Mouse (Mus musculus): ENCODE results near the gene Prkab2.

The Prkab2 gene

DNA sequence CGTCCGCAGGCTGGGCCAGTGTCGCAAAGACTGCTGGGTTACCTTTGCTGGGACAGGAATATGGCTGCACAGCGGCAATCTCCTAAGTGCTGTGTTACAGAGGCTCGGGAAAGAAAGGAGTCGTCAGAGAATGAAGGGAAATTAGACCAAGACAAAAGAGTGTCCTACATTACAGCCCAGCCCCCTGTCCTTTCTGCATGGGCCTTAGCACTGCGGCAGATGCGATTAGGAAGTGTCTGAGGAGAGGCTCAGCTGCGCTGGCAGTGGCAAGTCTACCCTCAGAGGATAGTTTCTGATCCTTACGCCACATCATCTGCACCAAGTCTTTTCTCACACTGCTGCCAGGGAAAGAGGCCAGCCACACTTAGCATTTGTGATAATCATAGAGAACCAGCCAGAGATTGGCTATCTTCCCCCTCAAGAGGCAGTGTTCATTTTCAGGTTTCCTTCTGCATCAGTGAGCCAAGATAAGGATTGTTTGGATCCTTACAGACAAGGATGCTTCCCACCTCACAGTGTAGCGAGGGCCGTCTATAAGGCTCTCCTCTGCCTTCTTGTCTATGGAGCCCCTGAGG is 33.5 kb downstream of the Prkab2 start:
- no peak for DNase-seq (ENCODE audit: low spot score in 2 of 2)

DNA sequence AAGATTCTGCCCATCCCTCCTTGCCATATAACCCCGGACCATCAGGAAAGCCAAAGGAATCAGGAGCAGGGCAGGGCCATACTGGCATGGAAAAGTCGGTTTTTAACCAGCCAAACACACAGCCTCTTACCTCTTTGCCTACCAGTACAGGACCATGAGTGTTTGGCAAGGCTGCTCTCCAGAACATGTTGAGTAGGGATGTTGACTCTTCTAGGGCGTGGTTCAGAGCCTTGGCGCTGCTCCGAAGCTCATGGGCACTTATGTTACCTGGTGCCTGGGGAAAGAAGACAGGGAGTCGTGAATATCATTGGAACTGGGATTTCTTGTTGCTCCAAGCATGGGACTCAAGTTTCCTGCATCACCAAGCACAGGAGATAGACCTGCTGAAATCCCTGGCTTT is 35.8 kb downstream of the Prkab2 start:
- DNase-seq (ENCODE audit: low spot score in 2 of 2) = no peak

DNA sequence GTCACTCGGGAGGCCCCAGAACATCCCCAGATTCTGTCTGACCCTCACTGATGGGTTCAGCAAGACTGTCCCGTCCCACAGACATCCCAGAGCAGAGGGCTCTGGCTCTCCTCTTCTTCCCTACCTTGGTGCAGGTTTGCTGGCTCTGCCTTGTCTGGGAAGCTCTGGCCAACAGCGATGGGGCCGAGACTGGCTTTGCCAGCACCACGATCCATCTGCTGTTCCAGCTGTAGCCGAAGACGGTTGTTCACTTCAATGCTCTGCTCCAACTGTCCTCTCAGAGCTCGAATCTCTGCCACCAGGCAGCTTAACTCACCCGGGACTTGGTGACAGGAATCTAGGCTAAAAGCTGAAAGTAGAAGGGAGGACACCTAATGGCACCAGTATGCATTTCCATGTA is 38.9 kb downstream of the Prkab2 start:
- no peak for DNase-seq (ENCODE audit: low spot score in 2 of 2)

DNA sequence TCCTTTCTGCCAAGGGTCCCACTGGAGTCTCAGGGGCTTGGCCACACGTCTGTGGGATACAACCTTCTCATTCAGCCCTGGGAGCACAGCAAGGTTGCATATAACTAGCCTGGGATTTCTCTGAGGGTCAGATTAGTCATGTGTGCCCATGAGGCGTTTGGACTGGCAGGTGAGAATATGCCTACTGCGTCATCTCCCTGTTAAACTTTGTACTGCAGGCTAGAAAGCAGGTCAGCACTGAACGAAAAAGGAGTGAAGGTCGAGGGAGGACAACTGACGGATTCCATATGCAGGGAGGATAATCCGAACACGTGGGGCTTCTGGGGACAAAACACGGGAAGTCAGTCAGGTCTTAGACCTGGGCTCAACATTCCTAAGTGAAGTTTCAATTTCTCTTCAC is 39.3 kb downstream of the Prkab2 start:
- no peak for DNase-seq (ENCODE audit: low spot score in 2 of 2)

DNA sequence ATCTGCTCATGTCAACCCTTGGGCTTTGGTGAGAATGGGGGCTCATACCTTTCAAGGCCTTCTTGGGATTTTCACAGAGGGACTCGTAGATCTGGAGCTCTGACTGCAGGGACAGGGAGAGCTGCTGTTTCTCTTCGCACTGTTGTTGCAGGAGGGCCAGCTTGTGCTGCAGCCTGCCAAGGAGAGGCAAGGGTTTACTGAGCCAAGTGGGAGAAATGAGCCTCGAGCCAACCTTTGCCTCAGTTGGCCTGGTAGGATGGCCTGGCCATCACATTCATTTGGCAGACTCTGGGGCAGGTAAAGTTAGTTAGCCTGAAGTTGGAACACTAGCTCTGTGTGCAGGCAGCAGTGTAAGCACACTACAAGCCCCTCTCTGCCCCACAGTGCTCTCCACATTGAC is 41.1 kb downstream of the Prkab2 start:
- DNase-seq (ENCODE audit: low spot score in 2 of 2) = no peak

DNA sequence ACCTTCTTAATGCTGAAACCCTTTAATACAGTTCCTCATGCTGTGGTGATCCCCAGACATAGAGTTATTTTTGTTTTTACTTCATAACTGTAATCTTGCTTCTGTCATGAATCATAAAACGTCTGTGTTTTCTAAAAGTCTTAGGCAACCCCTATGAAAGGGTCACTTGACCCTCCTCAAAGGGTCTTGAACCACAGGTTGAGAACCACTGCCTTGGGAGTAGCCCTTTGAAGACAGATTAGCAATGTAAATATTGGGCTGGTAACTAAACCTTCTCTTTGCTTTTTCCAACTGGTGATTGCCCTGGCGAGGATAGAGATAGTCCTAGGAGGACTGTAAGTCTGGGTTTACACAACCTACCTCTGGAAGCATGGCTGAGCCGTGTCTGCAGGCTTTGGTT is 43.2 kb downstream of the Prkab2 start:
- no peak for DNase-seq (ENCODE audit: low spot score in 2 of 2)

DNA sequence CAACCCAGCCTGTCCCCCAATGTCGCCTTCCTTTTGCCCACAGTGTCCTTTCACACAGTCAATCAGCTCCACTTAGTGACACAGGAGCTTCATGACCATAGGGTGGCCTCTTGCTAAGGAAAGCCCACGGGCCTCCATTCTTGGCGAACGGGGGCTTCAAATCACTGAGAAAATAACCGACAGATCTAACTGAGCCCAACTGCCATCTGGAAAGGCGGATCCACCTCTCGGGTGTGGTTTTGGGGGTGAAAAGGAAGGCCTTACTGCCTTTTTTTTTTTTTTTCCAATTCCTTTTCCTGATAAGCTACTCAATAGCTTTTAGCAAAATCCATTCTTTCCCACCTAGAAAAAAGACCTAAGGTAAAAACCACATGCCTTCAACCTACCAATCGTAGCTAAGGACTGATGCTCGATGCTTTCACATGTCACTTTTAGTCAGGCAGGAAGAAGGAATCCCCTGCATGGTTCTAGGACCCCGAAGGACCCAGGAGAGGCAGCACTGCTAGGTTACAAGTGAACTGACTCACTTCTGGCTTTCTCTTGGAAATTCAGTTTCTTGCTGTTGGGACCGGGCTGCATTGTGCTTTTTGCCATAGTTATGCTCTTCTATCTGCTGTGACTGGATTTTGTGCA is 44.6 kb downstream of the Prkab2 start:
- no peak for DNase-seq (ENCODE audit: low spot score in 2 of 2)

DNA sequence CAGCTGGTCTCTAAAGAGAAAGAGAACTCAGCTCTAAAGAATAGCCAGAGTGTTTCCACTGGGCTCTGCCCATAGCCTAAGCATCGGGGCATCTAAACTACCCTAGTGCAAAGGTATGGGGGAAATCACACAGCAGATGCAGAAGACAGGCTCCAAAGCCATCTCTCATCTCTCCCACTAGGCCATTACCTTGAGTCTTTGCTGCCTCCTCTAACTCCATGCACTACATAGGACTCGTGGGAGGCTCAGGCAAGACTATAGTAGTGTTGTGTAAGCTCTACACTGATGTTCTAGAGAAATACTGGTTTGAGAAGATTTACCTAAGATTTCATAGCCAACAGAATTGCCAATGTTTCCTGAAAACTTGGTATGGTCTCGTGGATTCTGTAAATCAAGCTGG is 47.5 kb downstream of the Prkab2 start:
- no peak for DNase-seq (ENCODE audit: low spot score in 2 of 2)

DNA sequence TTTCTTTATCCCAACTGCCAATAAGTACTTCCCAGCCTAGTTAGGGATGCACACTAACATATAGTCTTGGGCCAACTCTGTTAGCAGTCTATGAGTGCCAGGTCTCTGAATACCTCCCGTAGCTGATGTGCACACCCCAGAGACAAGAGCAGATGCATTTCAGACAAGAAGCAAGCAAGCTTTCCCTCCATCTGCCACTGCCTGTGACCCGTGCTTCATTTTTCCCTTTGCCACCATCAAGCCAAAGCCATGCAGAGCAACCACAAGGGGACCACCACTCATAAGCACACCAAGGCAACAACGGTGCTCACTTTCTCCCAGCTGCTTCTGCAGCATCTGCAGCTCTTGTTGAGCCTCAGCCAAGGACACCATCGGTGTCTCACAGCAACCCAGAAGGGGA is 48.6 kb downstream of the Prkab2 start:
- DNase-seq (ENCODE audit: low spot score in 2 of 2) = no peak

DNA sequence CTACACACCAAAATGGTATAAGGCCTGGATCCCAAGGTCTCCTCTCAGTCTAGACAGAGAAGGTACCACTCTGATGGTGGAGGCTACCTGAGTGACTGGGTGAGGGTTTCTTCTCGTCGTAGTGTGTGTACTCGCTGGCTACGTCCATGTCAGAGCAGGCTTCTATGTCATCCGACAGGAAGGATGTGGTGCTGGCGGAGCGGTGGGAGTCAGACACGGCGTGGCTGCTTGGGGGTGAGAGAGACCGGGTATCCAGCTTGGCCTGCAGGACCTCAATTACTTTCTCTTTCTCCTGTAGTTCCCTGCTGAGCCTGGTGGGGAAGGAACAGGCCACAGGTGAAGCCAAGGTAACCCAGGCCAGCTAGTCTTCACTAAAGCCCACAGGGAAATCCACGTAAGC is 52.1 kb downstream of the Prkab2 start:
- DNase-seq (ENCODE audit: low spot score in 2 of 2) = no peak

DNA sequence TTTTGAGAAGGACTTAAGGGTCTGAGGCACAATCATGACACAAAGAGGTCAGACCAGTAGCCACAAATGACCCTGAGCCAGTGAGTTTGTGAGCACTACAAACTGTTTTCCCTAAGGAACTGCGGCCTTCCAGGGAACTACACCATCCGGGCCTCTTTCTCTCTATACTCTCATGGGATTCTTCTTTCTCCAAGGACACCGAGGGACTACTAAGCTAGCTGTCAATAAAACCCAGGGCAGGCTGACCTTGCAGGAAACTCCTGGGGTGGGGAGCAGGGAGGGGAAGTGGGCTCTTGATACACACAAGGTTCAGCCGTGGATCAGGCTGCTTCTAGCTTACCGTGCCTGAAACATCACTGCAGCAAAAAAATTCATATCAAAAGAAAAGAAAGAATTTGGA is 52.9 kb downstream of the Prkab2 start:
- DNase-seq (ENCODE audit: low spot score in 2 of 2) = no peak

DNA sequence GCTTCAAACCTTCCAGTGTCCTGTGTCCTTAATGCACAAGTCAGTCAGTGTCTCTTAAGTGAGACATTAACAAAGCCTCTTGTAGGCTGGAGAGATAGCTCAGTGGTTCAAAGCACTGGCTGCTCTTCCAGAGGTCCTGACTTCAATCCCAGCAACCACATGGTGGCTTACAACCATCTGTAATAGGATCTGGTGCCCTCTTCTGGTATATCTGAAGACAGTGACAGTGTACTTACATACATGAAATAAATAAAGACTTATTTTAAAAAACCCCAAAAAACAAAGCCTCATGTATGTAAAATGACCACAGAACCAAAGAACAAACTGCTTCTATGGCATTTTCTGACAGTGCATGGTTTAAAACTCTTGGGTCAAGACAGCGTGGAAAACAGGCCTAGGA is 57.9 kb downstream of the Prkab2 start:
- DNase-seq (ENCODE audit: low spot score in 2 of 2) = no peak

DNA sequence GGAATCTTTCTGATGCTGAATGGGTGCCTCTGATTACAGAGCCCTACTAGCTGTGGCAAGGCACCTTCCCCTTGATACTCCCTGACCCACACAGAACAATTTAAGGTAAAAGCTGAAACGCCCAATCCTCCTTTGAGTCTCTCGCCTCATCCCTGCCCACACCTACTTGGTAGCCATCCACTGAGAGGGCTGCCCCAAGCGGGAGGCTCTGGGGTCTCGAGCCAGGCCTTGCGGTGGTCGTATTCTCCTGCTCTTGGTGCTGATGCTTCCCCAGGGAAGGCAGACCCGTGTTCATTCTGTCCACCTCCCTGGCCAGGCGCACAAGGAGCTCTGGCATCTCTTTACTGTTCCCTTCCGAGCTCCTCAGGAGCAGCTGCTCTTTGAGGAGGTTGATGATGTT is 61.1 kb downstream of the Prkab2 start:
- no peak for DNase-seq (ENCODE audit: low spot score in 2 of 2)

Data from cerebellum, postnatal 4 days (tissue).